Mouse (Mus musculus) macrophage (primary cell): ENCODE results near the gene Ina. TPM values are rescaled to one million over a fixed set of nuclear protein-coding genes. Genes with fewer than 3 reads are reported as not detected.
A peak's percentile ranks its signal among the peaks of the same experiment; 100 is the strongest.

ENCODE experiments used
- H3K27ac ChIP-seq: fragments of 350-480 bp; formaldehyde crosslinking; 2 replicates; pipeline ENCODE4 v1.9.0; 2021
- H3K36me3 ChIP-seq: fragments of 350-480 bp; formaldehyde crosslinking; 2 replicates; pipeline ENCODE4 v1.9.0; 2021; ENCODE audit errors: inconsistent target
- H3K4me3 ChIP-seq: fragments of 350-480 bp; formaldehyde crosslinking; 2 replicates; pipeline ENCODE4 v1.9.0; 2021; ENCODE audit errors: inconsistent target
- H3K79me2 ChIP-seq: fragments of 350-480 bp; formaldehyde crosslinking; 2 replicates; pipeline ENCODE4 v1.9.0; 2021; ENCODE audit errors: inconsistent target
- WGBS: methylation state at CpG from one replicate; pipeline ENCODE4 v1.1.7; 2026; ENCODE audit warnings: inconsistent platforms; ENCODE audit not compliant: missing documents; 5-methylcytosine and 5-hydroxymethylcytosine counted together
- polyA plus RNA-seq: library from polyadenylated mRNA; stranded (reverse); fragments of 250-400 nt; gene quantifications from 3 replicates; pipeline ENCODE4 v1.2.4, GENCODE M21; 2018; ENCODE audit warnings: inconsistent platforms
- total RNA-seq, 78 experiments: library from RNA; depleted of rRNA; stranded (reverse); fragments of 250-400 nt; gene quantifications; 1 replicate in 9 of 78; 2 replicates in 24 of 78; 3 replicates in 43 of 78; 4 replicates in 2 of 78; pipeline ENCODE4 v1.2.4; 2018; ENCODE audit warnings: inconsistent platforms in 56 of 78

Ina gene
- not detected for total RNA-seq (2018; cell fraction: chromatin; rRNA removed)
- not detected for total RNA-seq (2018; cell fraction: cytosol; rRNA removed)
- not detected for total RNA-seq (2018; cell fraction: nucleus; rRNA removed)
- polyA plus RNA-seq: not detected in 3 replicates

GRCm38 (mm10) chr19:47014447-47015381 lies at the start of gene Ina, which contains the start of gene Nt5c2:
Gene Ina (plus strand): TSS chr19:47014698.
Gene Nt5c2 (minus strand): TSS chr19:47015153.
- Histone ChIP-seq H3K27ac (no peak within 1 kb of the TSS), H3K4me3 (no peak within 1 kb of the TSS), H3K79me2 (no peaks in the 10 kb centered on the region), H3K36me3 (no peaks in the 10 kb centered on the region)
- 3% methylated on average over 72 of the region's 124 CpGs for WGBS

GRCm38 (mm10) chr19:46965496-46965895 lies 49.0 kb upstream of the Ina start:
- Histone ChIP-seq H3K27ac (no peak overlapping the region), H3K36me3 (no peaks in the 10 kb centered on the region), H3K4me3 (no peak overlapping the region), H3K79me2 (peaks cover 11% of the 10 kb centered on the region)

- 92% methylated on average over 6 of the region's 6 CpGs for whole genome bisulfite sequencing
- Histone ChIP-seq H3K4me3 (no peak overlapping the region), H3K36me3 (no peaks in the 10 kb centered on the region), H3K79me2 (peaks cover 3% of the 10 kb centered on the region), H3K27ac (no peak overlapping the region)
These were observed 48.2 kb upstream of the Ina start for GRCm38 (mm10) chr19:46966330-46966729.

GRCm38 (mm10) chr19:46967861-46968260 lies 46.6 kb upstream of the Ina start:
- Histone ChIP-seq H3K4me3 (no peak overlapping the region), H3K27ac (no peak overlapping the region), H3K36me3 (no peaks in the 10 kb centered on the region), H3K79me2 (no peaks in the 10 kb centered on the region)
- WGBS: 98% methylated on average over 4 of the region's 4 CpGs

- H3K36me3 ChIP-seq: no peaks in the 10 kb centered on the region
- no peaks in the 10 kb centered on the region for H3K79me2 ChIP-seq
- peak overlapping the region; percentile 78 for H3K27ac ChIP-seq
- 88% methylated on average over 5 of the region's 5 CpGs for WGBS
- no peak overlapping the region for H3K4me3 ChIP-seq
These were observed 45.7 kb upstream of the Ina start for GRCm38 (mm10) chr19:46968833-46969232.

- WGBS: 60% methylated on average over 21 of the region's 22 CpGs
- Histone ChIP-seq H3K4me3 (no peak overlapping the region), H3K36me3 (no peaks in the 10 kb centered on the region), H3K27ac (peak overlapping the region; percentile 78), H3K79me2 (no peaks in the 10 kb centered on the region)
These were observed 45.1 kb upstream of the Ina start for GRCm38 (mm10) chr19:46969286-46969985.

- 40% methylated on average over 12 of the region's 13 CpGs for WGBS
- Histone ChIP-seq H3K79me2 (no peaks in the 10 kb centered on the region), H3K27ac (peak overlapping the region; percentile 78), H3K36me3 (no peaks in the 10 kb centered on the region), H3K4me3 (no peak overlapping the region)
These were observed 44.3 kb upstream of the Ina start for GRCm38 (mm10) chr19:46970121-46970729.

GRCm38 (mm10) chr19:46971051-46971689 lies 43.3 kb upstream of the Ina start:
- H3K27ac ChIP-seq: no peak overlapping the region
- H3K4me3 ChIP-seq: no peak overlapping the region
- no peaks in the 10 kb centered on the region for H3K79me2 ChIP-seq
- 95% methylated on average over 8 of the region's 8 CpGs for WGBS
- no peaks in the 10 kb centered on the region for H3K36me3 ChIP-seq

GRCm38 (mm10) chr19:46971712-46972111 lies 42.8 kb upstream of the Ina start:
- no peaks in the 10 kb centered on the region for H3K79me2 ChIP-seq
- no peak overlapping the region for H3K27ac ChIP-seq
- no peak overlapping the region for H3K4me3 ChIP-seq
- WGBS: 90% methylated on average over 9 of the region's 9 CpGs
- H3K36me3 ChIP-seq: no peaks in the 10 kb centered on the region

GRCm38 (mm10) chr19:46972159-46972558 lies 42.3 kb upstream of the Ina start:
- Histone ChIP-seq H3K27ac (no peak overlapping the region), H3K4me3 (no peak overlapping the region), H3K36me3 (no peaks in the 10 kb centered on the region), H3K79me2 (no peaks in the 10 kb centered on the region)
- 92% methylated on average over 3 of the region's 3 CpGs for WGBS

GRCm38 (mm10) chr19:46975565-46975964 lies 38.9 kb upstream of the Ina start:
- H3K79me2 ChIP-seq: no peaks in the 10 kb centered on the region
- WGBS: 94% methylated on average over 4 of the region's 4 CpGs
- no peaks in the 10 kb centered on the region for H3K36me3 ChIP-seq
- no peak overlapping the region for H3K27ac ChIP-seq
- no peak overlapping the region for H3K4me3 ChIP-seq

- 97% methylated on average over 8 of the region's 8 CpGs for WGBS
These were observed 38.5 kb upstream of the Ina start for GRCm38 (mm10) chr19:46975997-46976396.

GRCm38 (mm10) chr19:46976743-46977142 lies 37.8 kb upstream of the Ina start:
- Histone ChIP-seq H3K36me3 (no peaks in the 10 kb centered on the region), H3K79me2 (no peaks in the 10 kb centered on the region), H3K27ac (no peak overlapping the region), H3K4me3 (no peak overlapping the region)
- WGBS: 100% methylated on average over 1 of the region's 2 CpGs

More at GRCm38 (mm10) chr19:46975997-46976396, 38.5 kb upstream of the Ina start:
- no peak overlapping the region for H3K4me3 ChIP-seq
- H3K79me2 ChIP-seq: no peaks in the 10 kb centered on the region
- no peak overlapping the region for H3K27ac ChIP-seq
- H3K36me3 ChIP-seq: no peaks in the 10 kb centered on the region

GRCm38 (mm10) chr19:46977460-46977859 lies 37.0 kb upstream of the Ina start:
- H3K4me3 ChIP-seq: no peak overlapping the region
- H3K36me3 ChIP-seq: no peaks in the 10 kb centered on the region
- no peak overlapping the region for H3K27ac ChIP-seq
- no peaks in the 10 kb centered on the region for H3K79me2 ChIP-seq
- WGBS: 87% methylated on average over 6 of the region's 6 CpGs
